Mouse (Mus musculus) CH12.LX (cell line): ENCODE results near the gene Bicdl2. TPM values are rescaled to one million over a fixed set of nuclear protein-coding genes. Genes with fewer than 3 reads are reported as not detected.

ENCODE experiments used
- DNase-seq: peaks from one replicate; pipeline ENCODE4 v3.0.0-alpha.2; 2013; ENCODE audit errors: extremely low read depth
- H3K27ac ChIP-seq: 2 replicates; pipeline ENCODE4 v1.5.1; 2012; ENCODE audit warnings: low read depth, mild to moderate bottlenecking, control low read depth, moderate library complexity; ENCODE audit not compliant: insufficient read depth
- H3K27me3 ChIP-seq: replicated peaks from 2 replicates; pipeline ENCODE3; 2012; ENCODE audit warnings: inconsistent platforms
- H3K36me3 ChIP-seq, 2 experiments: replicated peaks in 1 of 2; 2 replicates each; pipeline versions ENCODE3 to v1.6.1; 2012; ENCODE audit warnings: inconsistent platforms in 1 of 2, low read length in 1 of 2, mild to moderate bottlenecking in 1 of 2, mixed read lengths in 1 of 2, moderate library complexity in 1 of 2; ENCODE audit not compliant: control insufficient read depth in 1 of 2, insufficient read depth in 1 of 2
- H3K4me1 ChIP-seq, 2 experiments: 2 replicates each; pipeline ENCODE4 v1.6.1; 2012; ENCODE audit warnings: inconsistent platforms in 1 of 2, moderate library complexity in 1 of 2; ENCODE audit not compliant: insufficient read depth in 2 of 2, control insufficient read depth in 1 of 2
- H3K4me2 ChIP-seq: 2 replicates; pipeline ENCODE4 v1.6.1; 2012; ENCODE audit warnings: low read depth, mild to moderate bottlenecking, control low read depth; ENCODE audit not compliant: poor library complexity, insufficient read depth, severe bottlenecking
- H3K4me3 ChIP-seq, 3 experiments: fragments of 150-350 bp in 1 of 3; sonication (generic) in 1 of 3; replicated peaks in 1 of 3; 2 replicates each; pipeline versions ENCODE3 to v1.5.1; 2011 to 2012; ENCODE audit warnings: low read depth in 2 of 3, low read length in 2 of 3, mild to moderate bottlenecking in 2 of 3, moderate library complexity in 2 of 3, control low read depth in 1 of 3, improper control_type of control experiment in 1 of 3, inconsistent platforms in 1 of 3, mixed read lengths in 1 of 3; ENCODE audit not compliant: poor library complexity in 1 of 3
- H3K79me2 ChIP-seq: replicated peaks from 2 replicates; pipeline ENCODE4 v1.6.1; 2012; ENCODE audit warnings: mild to moderate bottlenecking, moderate library complexity; ENCODE audit not compliant: control insufficient read depth, poor library complexity, insufficient read depth, severe bottlenecking; ENCODE audit errors: extremely low read depth
- H3K9ac ChIP-seq: 2 replicates; pipeline ENCODE4 v1.6.1; 2012; ENCODE audit warnings: low read depth, mild to moderate bottlenecking, control low read depth, moderate library complexity; ENCODE audit not compliant: insufficient read depth
- H3K9me3 ChIP-seq: replicated peaks from 2 replicates; pipeline ENCODE3; 2012; ENCODE audit warnings: low read length, inconsistent platforms, mixed read lengths
- CHD1 ChIP-seq: IDR thresholded peaks from 2 replicates; pipeline ENCODE4 v1.6.1; 2012; ENCODE audit warnings: low read depth, low read length, improper control_type of control experiment, inconsistent platforms
- CTCF ChIP-seq, 2 experiments: IDR thresholded peaks in 1 of 2; conservative IDR thresholded peaks in 1 of 2; 2 replicates each; pipeline ENCODE4 v1.5.1; 2011 to 2012; ENCODE audit warnings: low read depth in 2 of 2, low read length in 2 of 2, improper control_type of control experiment in 1 of 2, inconsistent platforms in 1 of 2, mild to moderate bottlenecking in 1 of 2, moderate library complexity in 1 of 2
- EP300 ChIP-seq: IDR thresholded peaks from 2 replicates; pipeline ENCODE4 v1.6.1; 2011; ENCODE audit warnings: low read length, improper control_type of control experiment
- ETS1 ChIP-seq: conservative IDR thresholded peaks from 2 replicates; pipeline ENCODE4 v1.6.1; 2012; ENCODE audit warnings: low read depth, mild to moderate bottlenecking, inconsistent platforms, low read length, improper control_type of control experiment, moderate library complexity
- GABPA ChIP-seq: IDR thresholded peaks from 2 replicates; pipeline ENCODE4 v1.6.1; 2012; ENCODE audit warnings: low read depth, low read length, improper control_type of control experiment, inconsistent platforms; ENCODE audit not compliant: insufficient replicate concordance
- IRF4 ChIP-seq: IDR thresholded peaks from 2 replicates; pipeline ENCODE4 v1.6.1; 2014; ENCODE audit warnings: low read depth, mild to moderate bottlenecking, inconsistent platforms, low read length, improper control_type of control experiment
- JUN ChIP-seq: IDR thresholded peaks from 2 replicates; pipeline ENCODE4 v1.6.1; 2011; ENCODE audit warnings: low read depth, mild to moderate bottlenecking, low read length, improper control_type of control experiment, moderate library complexity; ENCODE audit not compliant: insufficient read depth
- JUND ChIP-seq: conservative IDR thresholded peaks from 2 replicates; pipeline ENCODE4 v1.6.1; 2011; ENCODE audit warnings: low read depth, low read length, improper control_type of control experiment
- KAT2A ChIP-seq: IDR thresholded peaks from 2 replicates; pipeline ENCODE4 v1.6.1; 2012; ENCODE audit warnings: low read length, improper control_type of control experiment, inconsistent platforms; ENCODE audit not compliant: insufficient replicate concordance
- MAX ChIP-seq: IDR thresholded peaks from 2 replicates; pipeline ENCODE4 v1.6.1; 2011; ENCODE audit warnings: low read length, improper control_type of control experiment
- MAZ ChIP-seq: IDR thresholded peaks from 2 replicates; pipeline ENCODE4 v1.6.1; 2012; ENCODE audit warnings: low read depth, mild to moderate bottlenecking, inconsistent platforms, low read length, improper control_type of control experiment, moderate library complexity
- MEF2A ChIP-seq: IDR thresholded peaks from 2 replicates; pipeline ENCODE4 v1.6.1; 2014; ENCODE audit warnings: low read depth, mild to moderate bottlenecking, inconsistent platforms, low read length, improper control_type of control experiment, borderline replicate concordance
- MXI1 ChIP-seq: IDR thresholded peaks from 2 replicates; pipeline ENCODE4 v1.6.1; 2011; ENCODE audit warnings: mild to moderate bottlenecking, low read depth, low read length, improper control_type of control experiment
- MYC ChIP-seq: IDR thresholded peaks from 2 replicates; pipeline ENCODE4 v1.6.1; 2011; ENCODE audit warnings: low read depth, mild to moderate bottlenecking, improper control_type of control experiment, low read length
- NRF1 ChIP-seq: IDR thresholded peaks from 2 replicates; pipeline ENCODE4 v1.6.1; 2014; ENCODE audit warnings: low read depth, mild to moderate bottlenecking, inconsistent platforms, low read length, improper control_type of control experiment, moderate library complexity
- POLR2A ChIP-seq: IDR thresholded peaks from 2 replicates; pipeline ENCODE4 v1.6.1; 2011; ENCODE audit warnings: low read depth, mild to moderate bottlenecking, improper control_type of control experiment, low read length
- RAD21 ChIP-seq: IDR thresholded peaks from 2 replicates; pipeline ENCODE4 v1.6.1; 2011; ENCODE audit warnings: low read depth, mild to moderate bottlenecking, low read length, improper control_type of control experiment, moderate library complexity
- RCOR1 ChIP-seq: conservative IDR thresholded peaks from 2 replicates; pipeline ENCODE4 v1.6.1; 2012; ENCODE audit warnings: low read depth, mild to moderate bottlenecking, inconsistent platforms, low read length, improper control_type of control experiment
- SMC3 ChIP-seq: IDR thresholded peaks from 2 replicates; pipeline ENCODE4 v1.6.1; 2011; ENCODE audit warnings: low read depth, low read length, improper control_type of control experiment
- UBTF ChIP-seq: IDR thresholded peaks from 2 replicates; pipeline ENCODE4 v1.6.1; 2012; ENCODE audit warnings: low read depth, mild to moderate bottlenecking, inconsistent platforms, low read length, improper control_type of control experiment, moderate library complexity
- USF2 ChIP-seq: conservative IDR thresholded peaks from 2 replicates; pipeline ENCODE4 v1.6.1; 2011; ENCODE audit warnings: low read depth, low read length, improper control_type of control experiment
- ZC3H11A ChIP-seq: IDR thresholded peaks from 2 replicates; pipeline ENCODE4 v1.6.1; 2012; ENCODE audit warnings: low read depth, mild to moderate bottlenecking, inconsistent platforms, low read length, improper control_type of control experiment
- ZKSCAN1 ChIP-seq: IDR thresholded peaks from 2 replicates; pipeline ENCODE4 v1.6.1; 2012; ENCODE audit warnings: low read depth, inconsistent platforms, low read length, improper control_type of control experiment, borderline replicate concordance
- dilution Hi-C: fragments of 300-500 bp; cut with MboI; formaldehyde crosslinking; loops from 2 replicates; pipeline ENCODE4 v1.14.3; 2020; ENCODE audit warnings: low sequenced_read_pairs; ENCODE audit not compliant: extremely low pct_unique_long_range_greater_than_20kb, extremely low pct_ligation_motif_present
- in situ Hi-C: fragments of 300-500 bp; cut with MboI; formaldehyde crosslinking; loops from 3 replicates; pipeline ENCODE4 v1.14.3; 2019; ENCODE audit warnings: low sequenced_read_pairs, low pct_ligation_motif_present, low pct_unique_long_range_greater_than_20kb, mixed read lengths
- polyA plus RNA-seq: library from polyadenylated mRNA; unstranded; fragments of >175 nt; gene quantifications from 2 replicates; pipeline ENCODE4 v1.2.1, GENCODE M21; 2012; ENCODE audit warnings: low read depth; ENCODE audit not compliant: insufficient read length
- total RNA-seq, 2 experiments: library from RNA; depleted of rRNA; stranded (reverse); fragments of 300-350 nt in 1 of 2; fragments of >200 nt in 1 of 2; gene quantifications; 2 replicates each; pipeline ENCODE4 v1.2.3; 2012 to 2014

Gene Bicdl2
- total and polyA plus RNA-seq, 3 experiments, result not detected

DNA sequence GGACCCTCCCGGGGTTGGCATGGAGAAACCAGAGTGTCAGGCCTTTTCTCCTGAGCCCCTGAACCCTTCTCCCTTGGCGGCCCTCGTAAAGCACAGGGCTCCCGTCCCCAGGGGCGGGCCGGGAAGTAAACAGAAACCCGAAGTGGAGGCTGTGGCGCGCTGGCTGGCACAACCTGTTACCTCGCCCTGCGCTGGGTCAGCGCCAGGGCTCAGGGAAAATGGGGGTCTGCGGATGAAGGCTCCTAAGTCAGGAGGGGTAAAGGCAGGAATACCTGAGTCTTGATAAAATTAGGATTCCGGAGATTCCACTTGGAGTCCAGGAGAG is 532 bp downstream of the Bicdl2 start:
- Histone ChIP-seq H3K27ac (no peak overlapping the region), H3K27me3 (peaks cover 70% of the 10 kb centered on the region), H3K9ac (no peak overlapping the region), H3K79me2 (no peaks in the 10 kb centered on the region), H3K36me3 (peaks cover 0 to 7% of the 10 kb centered on the region in 2 experiments), H3K4me3 (no peak overlapping the region), H3K4me1 (peaks cover 7 to 12% of the 10 kb centered on the region in 2 experiments; a peak in 3 of 4 replicates), H3K4me2 (peak overlapping the region; percentile 29; the same call in 1 of the 2 replicates), H3K9me3 (peaks cover 3% of the 10 kb centered on the region)
- no peak for TF ChIP-seq MAX
- no peak for TF ChIP-seq ZKSCAN1
- no peak for TF ChIP-seq MXI1
- TF ChIP-seq MAZ, result no peak
- no peak for TF ChIP-seq EP300
- no peak for TF ChIP-seq USF2
- TF ChIP-seq JUN, result no peak
- no peak for TF ChIP-seq CHD1
- no peak for TF ChIP-seq MYC
- no peak for TF ChIP-seq KAT2A
- TF ChIP-seq JUND, result no peak
- no peak for TF ChIP-seq GABPA
- no peak for TF ChIP-seq ETS1
- TF ChIP-seq POLR2A, result no peak
- no peak for TF ChIP-seq IRF4
- no peak for TF ChIP-seq ZC3H11A
- TF ChIP-seq NRF1, result no peak
- no peak for TF ChIP-seq MEF2A
- TF ChIP-seq UBTF, result no peak
- no peak for TF ChIP-seq RCOR1
- dilution Hi-C loops (no loop called here), in situ Hi-C loops (loop anchor here (5.0 to 10.0 kb wide), 2 partner anchors 41 to 304 kb away; no protein-coding TSS in a partner anchor)
- DNase-seq, result no peak

- no peak overlapping the region for H3K4me2 ChIP-seq
- dilution Hi-C loops, result no loop called here
- no peak overlapping the region for H3K9ac ChIP-seq
- TF ChIP-seq SMC3 (peak; percentile 67), CTCF (conservative IDR thresholded peaks at IDR 0.05 in 1 of 2, IDR thresholded peaks at IDR 0.05 in 1 of 2; ENCODE audit: low read depth in 2 of 2, low read length in 2 of 2) (peak; percentile 39 to 73), RAD21 (peak; percentile 20), ETS1 (no peak)
- H3K79me2 ChIP-seq, result no peaks in the 10 kb centered on the region
- no peak for DNase-seq
- H3K36me3 ChIP-seq, result peaks cover 0 to 14% of the 10 kb centered on the region in 2 experiments
- H3K4me3 ChIP-seq, result no peak overlapping the region
- peaks cover 63% of the 10 kb centered on the region for H3K27me3 ChIP-seq
- in situ Hi-C loops, result loop anchor here (5.0 to 10.0 kb wide), 2 partner anchors 41 to 303 kb away; no protein-coding TSS in a partner anchor
- H3K4me1 ChIP-seq, result peaks cover 7 to 12% of the 10 kb centered on the region in 2 experiments; a peak in 3 of 4 replicates
- H3K27ac ChIP-seq, result no peak overlapping the region
- H3K9me3 ChIP-seq, result peaks cover 3% of the 10 kb centered on the region
Observed at GRCm38 (mm10) chr17:23661526-23661925, 1.2 kb downstream of the Bicdl2 start.
